Mouse (Mus musculus) erythroblast, adult 5-6 weeks (primary cell): ENCODE measurements around the gene Fam78a. TPM values are rescaled to one million over a fixed set of nuclear protein-coding genes. Genes with fewer than 3 reads are reported as not detected.

ENCODE experiments used
- ATAC-seq: replicated peaks from 2 replicates; pipeline ENCODE4 v1.8.0; 2016; ENCODE audit warnings: moderate number of reproducible peaks, mild to moderate bottlenecking, moderate TSS enrichment, inconsistent platforms; ENCODE audit not compliant: poor library complexity, low FRiP score, severe bottlenecking
- total RNA-seq, 2 experiments: library from RNA; stranded (forward) in 1 of 2; stranded (reverse) in 1 of 2; fragments of 150-400 nt in 1 of 2; fragments of 200-764, 138-1000 nt in 1 of 2; gene quantifications; 2 replicates each; pipeline versions ENCODE4 v1.2.3 to v1.2.4; 2015 to 2017; ENCODE audit warnings: low replicate concordance in 2 of 2

Gene Fam78a
- total RNA-seq (2015; ENCODE audit: low replicate concordance) (9.6 and 16.9 TPM in 2 replicates), total RNA-seq (2017; ENCODE audit: low replicate concordance) (19.7 and 23.0 TPM in 2 replicates)

DNA sequence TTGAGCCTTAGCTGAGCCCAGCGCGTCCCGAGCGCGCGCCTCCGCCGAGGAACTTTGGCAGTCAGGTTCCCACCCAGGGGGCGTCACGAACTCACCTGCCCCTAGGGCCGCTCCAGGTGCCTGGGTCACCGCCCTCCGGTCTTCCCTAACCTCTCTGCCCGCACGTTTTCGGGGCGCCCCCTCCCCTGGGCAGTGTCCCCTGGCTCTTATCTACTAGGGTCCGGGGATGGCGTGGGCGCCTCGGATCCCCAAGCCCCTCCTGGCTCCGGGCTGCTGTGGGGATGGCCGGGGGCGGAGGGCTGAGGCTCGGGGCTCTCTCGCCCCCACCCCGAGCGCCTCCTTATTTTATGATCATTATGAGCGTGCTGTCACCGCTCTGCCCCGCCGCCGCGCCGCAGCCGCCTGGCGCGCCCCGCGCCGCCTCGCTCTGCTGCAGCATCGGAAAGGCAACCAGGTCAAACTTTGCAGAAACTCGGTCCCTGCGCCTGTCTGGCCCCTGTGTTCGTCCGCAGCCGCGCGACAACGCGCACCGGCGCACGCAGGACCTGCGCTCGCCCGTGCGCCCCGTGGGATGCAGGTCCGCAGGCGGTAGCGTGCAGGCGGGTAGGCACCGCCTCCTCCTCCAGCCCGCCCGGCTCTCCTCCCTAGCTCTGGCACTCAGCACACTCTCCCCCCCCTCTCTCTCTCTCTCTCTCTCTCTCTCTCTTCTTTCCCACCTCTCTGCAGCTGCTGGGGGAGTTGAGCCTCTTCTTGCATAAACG is at the start of gene Fam78a:
Fam78a (minus strand) TSS at position 747 of the 761 bp plus-strand sequence.
- ATAC-seq, result peak; percentile 48

DNA sequence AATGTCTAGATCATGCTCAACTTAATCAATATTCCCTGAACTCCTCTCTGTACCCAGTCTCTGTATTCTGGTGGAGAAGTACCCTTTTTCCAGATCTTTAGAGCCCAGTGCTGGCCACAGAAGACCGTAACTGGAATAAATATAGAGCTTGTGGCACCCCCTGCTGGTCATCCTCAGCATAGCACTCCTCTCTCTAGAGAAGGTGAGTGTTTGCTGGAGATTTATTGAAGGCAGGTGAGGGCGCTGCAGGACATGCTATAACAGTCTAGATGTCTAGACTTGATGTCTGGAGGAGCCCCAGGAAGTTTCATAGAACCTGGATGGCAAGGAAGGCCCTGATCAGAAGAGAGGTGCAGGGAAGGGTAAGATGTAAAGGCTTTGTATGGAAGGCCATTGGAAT is 49.4 kb upstream of the Fam78a start:
- ATAC-seq, result peak; percentile 42

DNA sequence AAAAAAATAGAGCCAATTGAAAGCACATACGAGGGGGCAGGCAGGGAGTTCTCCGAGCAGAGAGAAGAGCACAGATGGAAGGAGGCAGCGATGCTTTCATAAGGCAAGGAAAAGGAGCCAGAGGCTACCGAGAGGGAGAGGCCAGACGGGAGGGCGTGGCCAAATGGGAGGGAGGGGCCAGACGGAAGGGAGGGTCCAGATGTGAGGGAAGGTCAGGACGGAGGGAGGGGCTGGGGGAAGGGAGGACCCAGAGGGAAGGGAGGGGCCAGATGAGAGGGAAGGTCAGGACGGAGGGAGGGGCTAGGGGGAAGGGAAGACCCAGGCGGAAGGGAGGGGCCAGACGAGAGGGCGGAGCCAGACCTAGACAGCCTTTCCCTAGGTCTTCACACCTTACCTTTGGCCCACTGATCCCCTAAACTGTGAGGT is 47.9 kb upstream of the Fam78a start:
- peak; percentile 44 for ATAC-seq

- ATAC-seq, result no peak
Measured at GRCm38 (mm10) chr2:32131866-32132566, 47.4 kb upstream of the Fam78a start.

DNA sequence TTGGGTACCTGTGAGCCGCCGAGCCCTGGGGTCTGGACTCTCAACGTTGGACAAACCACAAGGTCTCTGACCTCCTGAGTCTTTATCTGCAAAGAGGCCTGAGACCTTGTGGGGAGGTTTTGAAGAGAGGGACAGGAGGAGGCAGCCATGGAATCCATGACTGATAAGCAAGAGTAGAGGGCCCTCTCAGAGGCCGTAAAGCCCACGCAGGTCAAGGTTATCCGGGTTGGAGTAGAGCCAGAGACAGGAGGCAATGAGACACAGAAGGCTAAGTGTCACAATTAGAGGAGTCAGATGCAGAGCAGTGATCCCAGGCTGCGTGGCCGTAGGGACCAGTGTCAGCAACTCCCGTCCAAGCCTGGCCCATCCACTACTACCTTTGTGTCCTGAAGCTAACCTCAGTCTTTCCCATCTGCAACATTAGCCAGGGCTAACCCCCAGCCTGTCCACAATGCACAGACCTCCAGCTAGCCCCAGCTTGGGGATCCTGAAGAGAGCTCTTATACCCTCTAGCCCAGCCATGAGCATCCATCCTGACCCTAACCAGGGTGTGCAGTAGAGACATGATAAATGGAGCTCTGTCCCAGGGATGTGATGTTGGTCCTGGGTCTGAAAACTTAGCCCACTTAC is 46.7 kb upstream of the Fam78a start:
- ATAC-seq, result no peak

DNA sequence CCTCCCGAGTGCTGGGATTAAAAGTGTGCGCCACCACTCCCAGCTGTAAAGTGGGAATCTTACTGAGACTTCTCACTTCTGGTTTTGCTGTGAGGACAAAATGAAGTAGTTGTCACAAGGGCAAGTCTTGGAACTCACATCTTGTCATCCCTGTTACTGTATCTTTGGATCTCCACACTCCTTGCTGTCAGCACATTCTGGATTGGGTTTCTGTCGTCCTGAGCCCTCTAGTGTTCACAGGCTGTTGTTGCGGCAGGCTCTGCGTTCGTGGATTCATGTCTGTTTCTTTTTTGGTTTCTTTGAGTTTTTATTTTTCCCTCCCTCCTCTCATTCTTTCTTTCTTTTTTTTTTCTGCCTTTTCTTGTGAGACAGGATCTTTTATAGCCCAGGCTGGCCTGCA is 45.8 kb upstream of the Fam78a start:
- ATAC-seq, result peak; percentile 45

GRCm38 (mm10) chr2:32129383-32130074 is 44.9 kb upstream of the Fam78a start:
- ATAC-seq, result no peak

DNA sequence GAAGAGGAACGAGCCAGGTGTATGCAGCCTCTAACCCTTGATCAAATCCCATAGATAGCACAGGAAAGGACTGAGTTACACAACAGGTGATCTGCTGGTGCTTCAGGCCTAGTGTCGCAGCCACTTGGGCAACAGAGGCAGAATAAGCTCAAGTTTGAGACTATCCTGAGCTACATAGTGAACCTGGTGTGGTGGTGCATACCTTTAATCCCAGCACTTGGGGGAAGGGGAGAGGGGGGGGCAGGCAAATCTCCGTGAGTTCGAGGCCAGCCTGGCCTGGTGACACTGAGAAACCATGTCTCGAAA is 43.8 kb upstream of the Fam78a start:
- peak; percentile 37 for ATAC-seq

GRCm38 (mm10) chr2:32127653-32128535 is 43.2 kb upstream of the Fam78a start:
- ATAC-seq, result peak; percentile 77

- ATAC-seq, result no peak
Measured at GRCm38 (mm10) chr2:32121785-32122184, 37.1 kb upstream of the Fam78a start.

DNA sequence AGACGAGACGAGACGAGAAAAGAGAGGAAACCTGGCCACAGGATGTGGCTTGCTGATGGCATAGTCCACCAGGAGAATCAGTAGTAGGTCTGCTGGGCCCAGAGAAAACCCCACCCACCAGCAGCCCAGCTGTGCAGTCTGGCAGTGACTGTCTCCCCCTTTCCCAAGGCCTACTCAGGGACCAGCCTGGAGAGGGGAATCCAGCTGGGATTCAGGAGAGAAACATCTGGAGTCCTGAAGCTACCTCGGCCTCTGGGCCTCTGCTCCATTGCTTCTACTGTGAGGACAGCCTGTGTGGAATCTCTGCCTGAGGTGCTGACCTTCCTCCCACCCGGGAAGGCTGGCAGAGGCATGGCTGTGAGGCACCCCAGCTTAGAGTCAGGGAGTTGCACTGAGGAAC is 36.5 kb upstream of the Fam78a start:
- ATAC-seq, result peak; percentile 76

DNA sequence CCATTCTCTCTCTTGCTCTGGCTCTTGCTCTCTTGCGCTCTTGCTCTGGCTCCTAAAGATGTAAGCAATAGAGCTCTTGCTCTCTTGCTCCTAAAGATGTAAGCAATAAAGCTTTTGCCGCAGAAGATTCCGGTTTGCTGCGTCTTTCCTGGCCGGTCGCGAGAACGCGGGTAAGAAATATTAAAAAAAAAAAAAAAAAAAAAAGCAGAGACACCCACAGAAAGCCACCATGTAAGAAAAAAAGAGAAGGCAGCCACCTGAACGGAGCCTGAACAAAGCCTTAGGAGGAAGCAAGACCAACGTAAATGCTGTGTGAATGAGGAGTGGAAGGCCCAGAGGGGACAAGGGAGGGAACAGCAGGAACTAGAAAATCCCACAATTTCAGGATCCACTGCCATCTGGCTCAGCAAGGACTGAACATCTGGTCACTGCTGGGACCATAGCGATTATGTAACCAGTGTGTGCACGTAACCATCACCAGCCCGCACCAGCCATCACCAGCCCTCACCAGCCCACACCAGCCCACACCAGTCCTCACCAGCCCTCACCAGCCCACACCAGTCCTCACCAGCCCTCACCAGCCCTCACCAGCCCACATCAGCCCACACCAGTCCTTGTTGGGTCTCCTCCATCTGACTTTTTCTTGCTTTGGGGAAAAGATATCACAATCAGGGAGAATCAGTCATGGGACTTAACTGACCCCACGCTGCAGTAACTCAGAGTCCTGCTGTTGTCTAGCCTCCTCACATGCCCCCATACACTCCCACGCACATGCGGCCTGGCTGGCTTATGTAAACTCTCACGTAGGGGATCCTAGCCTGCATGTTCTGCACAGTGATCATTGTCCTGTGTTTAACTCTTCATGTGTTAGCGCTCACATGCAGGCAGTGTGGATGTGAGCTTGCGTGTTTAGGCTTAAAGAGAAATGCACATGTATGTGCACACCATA is 35.4 kb upstream of the Fam78a start:
- ATAC-seq, result 0 out of 2 replicates have a peak, but pooled peaks have one; percentile 20

DNA sequence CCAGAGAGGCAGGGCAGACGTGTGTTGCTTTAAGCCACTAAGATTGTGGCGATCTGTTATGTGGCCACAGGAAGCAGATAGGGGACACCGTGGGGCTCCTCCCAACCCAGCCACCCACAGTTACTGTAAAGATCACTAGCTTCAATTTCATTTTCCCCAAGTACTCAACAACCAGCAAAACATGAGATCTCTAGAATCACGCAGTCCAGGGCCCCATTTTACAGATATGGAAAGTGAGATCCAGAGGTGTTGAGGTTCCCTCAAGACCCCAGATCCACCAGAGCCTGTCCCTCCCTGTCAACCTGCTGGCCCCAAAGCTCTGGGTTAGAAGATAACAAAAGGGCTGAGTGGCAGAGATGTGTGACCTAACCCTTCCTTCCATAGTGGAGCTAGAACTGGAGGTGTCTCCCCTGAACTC is 31.2 kb upstream of the Fam78a start:
- ATAC-seq, result peak; percentile 84

- ATAC-seq, result no peak
Measured at GRCm38 (mm10) chr2:32112548-32112947, 27.9 kb upstream of the Fam78a start.

DNA sequence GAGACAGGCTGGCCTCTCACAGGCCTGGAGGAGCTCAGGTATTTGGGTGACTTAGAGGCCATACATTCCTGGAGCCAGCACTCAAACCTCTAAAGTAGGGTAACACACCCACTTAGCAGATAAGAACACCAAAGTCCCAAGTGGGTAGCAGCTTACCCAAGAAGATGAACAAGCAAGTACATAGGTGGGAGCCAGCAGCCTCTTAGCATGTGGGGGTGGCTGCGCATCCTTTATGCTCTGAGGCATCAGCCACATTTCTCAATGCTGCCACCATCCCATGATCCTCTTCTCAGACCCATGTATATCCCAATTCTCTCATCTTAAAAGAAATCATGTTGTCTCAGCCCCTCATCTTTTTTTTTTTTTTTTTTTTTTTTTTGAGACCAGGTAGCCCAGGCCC is 26.6 kb upstream of the Fam78a start:
- ATAC-seq, result no peak

GRCm38 (mm10) chr2:32105930-32106329 is 21.3 kb upstream of the Fam78a start:
- ATAC-seq, result no peak

GRCm38 (mm10) chr2:32105117-32105913 is 20.7 kb upstream of the Fam78a start:
- 0 out of 2 replicates have a peak, but pooled peaks have one; percentile 9 for ATAC-seq
